In the genomic region with DNA sequence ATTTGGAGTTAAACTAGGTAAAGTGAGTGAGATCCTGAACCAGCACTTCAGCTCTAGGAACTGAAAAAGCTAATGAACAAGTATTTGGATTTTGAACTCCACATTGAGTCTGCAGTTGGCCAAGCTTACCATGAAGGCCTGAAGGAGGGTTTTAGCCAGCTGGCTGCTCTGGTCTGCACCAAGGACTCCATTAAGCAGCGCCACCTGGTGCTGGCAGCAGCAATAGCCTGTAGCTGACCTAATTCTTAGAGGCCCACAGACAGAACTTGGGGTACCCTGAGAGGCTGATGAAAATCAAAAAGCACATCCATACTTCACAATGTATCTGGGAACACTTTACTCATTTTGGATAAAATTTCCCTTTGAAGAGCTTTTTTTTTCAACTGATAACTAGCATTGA, we compare ENCODE assay signal across 7 mouse cellular contexts.
DNase-seq lines count a peak whose midpoint lies in the region; ATAC-seq lines count a peak whose summit lies in the region.

No protein-coding gene starts in this region.

- H3K9ac ChIP-seq in neural tube, embryonic 12.5 days = no peak overlapping the region

- H3K36me3 ChIP-seq in forebrain, embryonic 10.5 days (replicated peaks) = no peaks in the 10 kb centered on the region
- no peaks in the 10 kb centered on the region for H3K36me3 ChIP-seq in neural tube, embryonic 12.5 days

- ATAC-seq in neural tube, embryonic 12.5 days (ENCODE audit: low FRiP score, low read depth) = 0 out of 2 replicates have a peak, but pooled peaks have one; percentile 50

- H3K4me3 ChIP-seq in forebrain, embryonic 10.5 days = no peak overlapping the region
- no peak overlapping the region for H3K4me3 ChIP-seq in neural tube, embryonic 12.5 days

- no peaks in the 10 kb centered on the region for H3K27me3 ChIP-seq in forebrain, embryonic 10.5 days (ENCODE audit: poor library complexity, severe bottlenecking)
- H3K27me3 ChIP-seq in neural tube, embryonic 12.5 days (replicated peaks) = no peaks in the 10 kb centered on the region

- H3K4me2 ChIP-seq in neural tube, embryonic 12.5 days (replicated peaks) = no peak overlapping the region

- intact Hi-C loops in left cerebral cortex, postnatal 10 days (cut with DNase I) = loop anchor here (5.0 kb wide), 3 partner anchors 122 to 457 kb away; no protein-coding TSS in a partner anchor

- no peaks in the 10 kb centered on the region for H3K9me3 ChIP-seq in forebrain, embryonic 10.5 days
- H3K9me3 ChIP-seq in neural tube, embryonic 12.5 days = no peaks in the 10 kb centered on the region

- DNase-seq in NIH3T3 (ENCODE audit: low read depth) = peak; percentile 49
- peak; percentile 71 for DNase-seq in adrenal gland, postnatal 25 days
- DNase-seq in forebrain, embryonic 10.5 days (ENCODE audit: extremely low spot score, low spot score) = peak; percentile 33
- DNase-seq in kidney, adult 18-20 months = peak; percentile 46
- DNase-seq in left cerebral cortex, postnatal 10 days (ENCODE audit: extremely low spot score in 1 of 2, low spot score in 2 of 2) = peak; percentile 48 to 57
- DNase-seq in thymus, postnatal 14 days = no peak

- WGBS in forebrain, embryonic 10.5 days = 4% methylated on average over 1 of the region's 1 CpGs
- WGBS in neural tube, embryonic 12.5 days = 6% methylated on average over 1 of the region's 1 CpGs

- H3K27ac ChIP-seq in forebrain, embryonic 10.5 days = no peak overlapping the region
- no peak overlapping the region for H3K27ac ChIP-seq in neural tube, embryonic 12.5 days

- no peaks in the 10 kb centered on the region for H3K4me1 ChIP-seq in forebrain, embryonic 10.5 days
- H3K4me1 ChIP-seq in neural tube, embryonic 12.5 days = no peaks in the 10 kb centered on the region
